Mouse (Mus musculus): Measurements from ENCODE around the gene Itgb4. TPM values are rescaled to one million over a fixed set of nuclear protein-coding genes. Genes with fewer than 3 reads are reported as not detected.

Gene Itgb4
- polyA plus RNA-seq, 1 experiment from 2014 or later = 15.7 TPM

GRCm38 (mm10) chr11:115950719-115951118, 23.8 kb upstream of the Itgb4 start:
- no peak for ATAC-seq (ENCODE audit: insufficient number of reproducible peaks, low FRiP score, low TSS enrichment, low read depth)
- Histone ChIP-seq H3K4me2 (no peak overlapping the region), H3K9me3 (no peaks in the 10 kb centered on the region), H3K36me3 (peaks cover 77% of the 10 kb centered on the region), H3K4me3 (no peak overlapping the region), H3K27ac (peak overlapping the region; percentile 47; the same call in 1 of the 2 replicates), H3K27me3 (no peaks in the 10 kb centered on the region), H3K4me1 (peaks cover 29% of the 10 kb centered on the region), H3K9ac (no peak overlapping the region)
- WGBS = 82% methylated on average over 2 of the region's 2 CpGs

GRCm38 (mm10) chr11:115954712-115955111, 19.8 kb upstream of the Itgb4 start:
- H3K27ac ChIP-seq = no peak overlapping the region; the same call in 1 of the 2 replicates
- H3K36me3 ChIP-seq = peaks cover 62% of the 10 kb centered on the region
- no peaks in the 10 kb centered on the region for H3K27me3 ChIP-seq
- H3K9ac ChIP-seq = no peak overlapping the region
- 80% methylated on average over 5 of the region's 5 CpGs for WGBS
- H3K9me3 ChIP-seq = no peaks in the 10 kb centered on the region
- H3K4me2 ChIP-seq = no peak overlapping the region
- H3K4me3 ChIP-seq = no peak overlapping the region
- H3K4me1 ChIP-seq = peaks cover 21% of the 10 kb centered on the region
- ATAC-seq (ENCODE audit: insufficient number of reproducible peaks, low FRiP score, low TSS enrichment, low read depth) = no peak

- Histone ChIP-seq H3K4me2 (no peak overlapping the region), H3K4me1 (peaks cover 15% of the 10 kb centered on the region), H3K9me3 (no peaks in the 10 kb centered on the region), H3K27me3 (no peaks in the 10 kb centered on the region), H3K9ac (no peak overlapping the region), H3K27ac (0 out of 2 replicates have a peak overlapping the region, but pooled peaks have one; percentile 38), H3K36me3 (peaks cover 67% of the 10 kb centered on the region), H3K4me3 (no peak overlapping the region)
- peak; percentile 33 for ATAC-seq (ENCODE audit: insufficient number of reproducible peaks, low FRiP score, low TSS enrichment, low read depth)
- 63% methylated on average over 10 of the region's 10 CpGs for WGBS
These were observed 19.2 kb upstream of the Itgb4 start for GRCm38 (mm10) chr11:115955195-115955858.

- ATAC-seq (ENCODE audit: insufficient number of reproducible peaks, low FRiP score, low TSS enrichment, low read depth) = no peak
- H3K4me2 ChIP-seq = no peak overlapping the region
- H3K27ac ChIP-seq = peak overlapping the region; percentile 65
- peaks cover 69% of the 10 kb centered on the region for H3K36me3 ChIP-seq
- no peak overlapping the region for H3K4me3 ChIP-seq
- no peaks in the 10 kb centered on the region for H3K9me3 ChIP-seq
- H3K27me3 ChIP-seq = no peaks in the 10 kb centered on the region
- H3K4me1 ChIP-seq = 0 out of 2 replicates have a peak, but pooled peaks cover 11% of the 10 kb centered on the region
- 65% methylated on average over 4 of the region's 4 CpGs for WGBS
- no peak overlapping the region for H3K9ac ChIP-seq
These were observed 18.1 kb upstream of the Itgb4 start for GRCm38 (mm10) chr11:115956453-115956852.

- H3K27me3 ChIP-seq = no peaks in the 10 kb centered on the region
- peaks cover 68% of the 10 kb centered on the region for H3K36me3 ChIP-seq
- H3K4me1 ChIP-seq = 0 out of 2 replicates have a peak, but pooled peaks cover 11% of the 10 kb centered on the region
- 0 out of 2 replicates have a peak overlapping the region, but pooled peaks have one; percentile 65 for H3K27ac ChIP-seq
- no peak overlapping the region for H3K4me3 ChIP-seq
- no peak for ATAC-seq (ENCODE audit: insufficient number of reproducible peaks, low FRiP score, low TSS enrichment, low read depth)
- H3K4me2 ChIP-seq = no peak overlapping the region
- WGBS = 71% methylated on average over 7 of the region's 7 CpGs
- no peak overlapping the region for H3K9ac ChIP-seq
- H3K9me3 ChIP-seq = no peaks in the 10 kb centered on the region
These were observed 16.5 kb upstream of the Itgb4 start for GRCm38 (mm10) chr11:115957971-115958370.

- Histone ChIP-seq H3K4me2 (no peak overlapping the region), H3K4me3 (no peak overlapping the region), H3K9me3 (no peaks in the 10 kb centered on the region), H3K4me1 (0 out of 2 replicates have a peak, but pooled peaks cover 11% of the 10 kb centered on the region), H3K27ac (no peak overlapping the region), H3K9ac (no peak overlapping the region), H3K27me3 (no peaks in the 10 kb centered on the region), H3K36me3 (peaks cover 69% of the 10 kb centered on the region)
- no peak for ATAC-seq (ENCODE audit: insufficient number of reproducible peaks, low FRiP score, low TSS enrichment, low read depth)
- 95% methylated on average over 9 of the region's 9 CpGs for WGBS
These were observed 15.5 kb upstream of the Itgb4 start for GRCm38 (mm10) chr11:115959018-115959417.

- no peak overlapping the region for H3K27ac ChIP-seq
- no peaks in the 10 kb centered on the region for H3K27me3 ChIP-seq
- H3K9ac ChIP-seq = no peak overlapping the region
- no peaks in the 10 kb centered on the region for H3K4me1 ChIP-seq
- no peak for ATAC-seq (ENCODE audit: insufficient number of reproducible peaks, low FRiP score, low TSS enrichment, low read depth)
- H3K4me2 ChIP-seq = no peak overlapping the region
- 93% methylated on average over 9 of the region's 9 CpGs for WGBS
- H3K36me3 ChIP-seq = peaks cover 82% of the 10 kb centered on the region
- no peaks in the 10 kb centered on the region for H3K9me3 ChIP-seq
- H3K4me3 ChIP-seq = no peak overlapping the region
These were observed 11.7 kb upstream of the Itgb4 start for GRCm38 (mm10) chr11:115962651-115963412.

- Histone ChIP-seq H3K9ac (no peak overlapping the region), H3K27ac (no peak overlapping the region), H3K4me3 (no peak overlapping the region), H3K9me3 (no peaks in the 10 kb centered on the region), H3K4me1 (peaks cover 2% of the 10 kb centered on the region; the same call in 1 of the 2 replicates), H3K4me2 (no peak overlapping the region), H3K27me3 (no peaks in the 10 kb centered on the region), H3K36me3 (peaks cover 69% of the 10 kb centered on the region)
- peak; percentile 46; the same call in 1 of the 2 replicates for ATAC-seq (ENCODE audit: insufficient number of reproducible peaks, low FRiP score, low TSS enrichment, low read depth)
- 85% methylated on average over 10 of the region's 10 CpGs for WGBS
These were observed 9.4 kb upstream of the Itgb4 start for GRCm38 (mm10) chr11:115964977-115965604.

- H3K9ac ChIP-seq = no peak overlapping the region
- peaks cover 5% of the 10 kb centered on the region for H3K27me3 ChIP-seq
- no peak overlapping the region for H3K27ac ChIP-seq
- H3K4me2 ChIP-seq = no peak overlapping the region
- no peak overlapping the region for H3K4me3 ChIP-seq
- WGBS = 64% methylated on average over 5 of the region's 5 CpGs
- H3K36me3 ChIP-seq = peaks cover 33% of the 10 kb centered on the region
- no peaks in the 10 kb centered on the region for H3K9me3 ChIP-seq
- H3K4me1 ChIP-seq = peaks cover 3% of the 10 kb centered on the region; the same call in 1 of the 2 replicates
- ATAC-seq (ENCODE audit: insufficient number of reproducible peaks, low FRiP score, low TSS enrichment, low read depth) = no peak
These were observed 5.6 kb upstream of the Itgb4 start for GRCm38 (mm10) chr11:115968731-115969405.

GRCm38 (mm10) chr11:115970006-115970673, 4.4 kb upstream of the Itgb4 start:
- H3K4me2 ChIP-seq = no peak overlapping the region
- H3K36me3 ChIP-seq = peaks cover 20% of the 10 kb centered on the region
- H3K9me3 ChIP-seq = no peaks in the 10 kb centered on the region
- peaks cover 17% of the 10 kb centered on the region for H3K27me3 ChIP-seq
- WGBS = 59% methylated on average over 15 of the region's 15 CpGs
- no peak overlapping the region for H3K4me3 ChIP-seq
- no peak overlapping the region for H3K9ac ChIP-seq
- H3K27ac ChIP-seq = no peak overlapping the region
- ATAC-seq (ENCODE audit: insufficient number of reproducible peaks, low FRiP score, low TSS enrichment, low read depth) = no peak
- H3K4me1 ChIP-seq = peaks cover 14% of the 10 kb centered on the region

- H3K4me3 ChIP-seq = no peak overlapping the region
- no peak overlapping the region for H3K27ac ChIP-seq
- H3K27me3 ChIP-seq = peaks cover 26% of the 10 kb centered on the region
- no peaks in the 10 kb centered on the region for H3K9me3 ChIP-seq
- WGBS = 69% methylated on average over 6 of the region's 6 CpGs
- peaks cover 14% of the 10 kb centered on the region for H3K4me1 ChIP-seq
- no peak overlapping the region for H3K4me2 ChIP-seq
- no peak overlapping the region for H3K9ac ChIP-seq
- peaks cover 11% of the 10 kb centered on the region for H3K36me3 ChIP-seq
- ATAC-seq (ENCODE audit: insufficient number of reproducible peaks, low FRiP score, low TSS enrichment, low read depth) = no peak
These were observed 3.5 kb upstream of the Itgb4 start for GRCm38 (mm10) chr11:115971016-115971415.
